Mouse (Mus musculus) spleen, adult 12 weeks (tissue): ENCODE measurements at regions not wholly inside any gene's neighbourhood (a gene's known extent, or its start where the extent isn't known, plus 50 kb on each side); places are given as distances from the start of the nearest gene placed in this dataset.

Source experiments
- DNase-seq: peaks from one replicate; pipeline ENCODE4 v3.0.0; 2022; ENCODE audit warnings: low spot score

GRCm38 (mm10) chr3:38131176-38131886 is 353.3 kb downstream of the Ankrd50 start:
- no peak for DNase-seq

GRCm38 (mm10) chr3:38130088-38130487 is 354.6 kb downstream of the Ankrd50 start:
- no peak for DNase-seq

GRCm38 (mm10) chr3:38129167-38129500 is 355.5 kb downstream of the Ankrd50 start:
- DNase-seq = no peak

DNA sequence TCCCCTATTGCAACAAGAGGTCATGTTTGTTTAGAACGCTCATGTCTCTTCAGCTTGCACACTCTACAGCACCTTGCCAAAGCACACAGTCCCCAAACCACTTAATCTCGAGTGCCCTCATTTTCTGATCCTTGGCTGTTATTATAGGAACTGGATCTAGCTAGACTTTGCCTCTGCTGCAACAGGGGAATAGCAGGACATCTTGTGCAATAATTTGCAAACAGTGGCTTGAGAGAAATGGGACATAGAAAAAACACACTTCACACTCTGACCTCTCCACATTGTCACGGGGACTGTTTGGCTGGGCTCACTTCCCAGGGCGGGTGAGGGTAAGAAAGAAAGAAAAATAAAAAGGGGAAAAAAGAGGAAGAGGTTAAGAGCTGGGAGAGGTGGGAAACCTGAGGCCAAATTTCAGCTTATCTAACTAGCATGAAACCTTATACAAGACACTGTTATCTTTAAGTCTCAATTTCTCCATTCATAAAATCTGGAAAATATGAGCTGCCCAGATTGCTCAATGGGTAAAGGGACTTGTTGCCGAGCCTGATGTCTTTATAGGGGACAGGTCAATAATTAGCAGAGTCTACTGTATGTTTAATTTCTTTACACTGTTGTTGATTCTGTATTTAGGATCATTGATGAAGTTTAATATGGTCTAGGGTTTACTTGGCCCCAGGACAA is 356.0 kb downstream of the Ankrd50 start:
- no peak for DNase-seq

GRCm38 (mm10) chr3:38116071-38116787 is 368.4 kb downstream of the Ankrd50 start:
- DNase-seq = no peak

GRCm38 (mm10) chr3:38112568-38112967 is 372.1 kb downstream of the Ankrd50 start:
- DNase-seq = no peak

GRCm38 (mm10) chr3:38105022-38105857 is 379.4 kb downstream of the Ankrd50 start:
- DNase-seq = no peak

DNA sequence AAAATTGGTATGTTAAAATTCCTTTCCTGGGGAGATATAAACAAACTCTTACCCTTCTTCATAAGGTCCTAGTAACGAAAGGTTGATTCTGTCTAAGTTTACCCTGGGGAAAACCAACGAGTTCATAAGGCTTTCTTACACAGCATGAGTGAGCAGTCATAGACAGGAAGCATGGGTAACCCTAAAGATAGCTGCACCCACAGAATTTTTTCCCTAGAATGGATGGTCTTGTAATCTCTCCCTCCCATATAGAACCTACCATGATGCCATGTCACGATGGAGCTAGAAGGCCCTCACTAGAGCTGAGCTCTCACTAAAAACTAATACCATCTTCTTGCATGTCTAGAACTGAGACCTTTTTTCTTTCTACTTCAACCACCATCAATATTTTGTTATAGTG is 380.1 kb upstream of the Gm5148 start:
- DNase-seq = no peak

GRCm38 (mm10) chr3:38102985-38103384 is 378.7 kb upstream of the Gm5148 start:
- DNase-seq = no peak

DNA sequence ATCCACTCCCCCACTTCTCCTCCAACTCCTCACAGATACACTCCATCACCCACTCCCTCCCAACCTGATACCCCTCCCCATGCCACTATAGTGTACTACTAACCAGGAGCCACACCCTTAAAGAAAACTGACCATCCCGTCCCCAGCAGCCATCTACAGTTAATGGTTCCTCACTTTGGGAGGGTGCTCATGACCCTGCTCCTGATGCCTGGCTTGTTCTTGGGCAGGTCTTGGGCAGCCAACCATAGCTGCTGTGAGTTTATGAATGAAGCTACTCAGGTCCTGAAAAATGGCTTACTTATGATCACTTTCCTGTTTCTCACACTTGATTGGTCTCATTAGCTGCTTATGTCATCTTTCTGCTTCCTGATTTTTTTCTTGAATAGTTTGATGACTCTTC is 377.9 kb upstream of the Gm5148 start:
- no peak for DNase-seq

- no peak for DNase-seq
Measured at GRCm38 (mm10) chr3:38094370-38094979, 370.2 kb upstream of the Gm5148 start.

GRCm38 (mm10) chr3:38084548-38084947 is 360.3 kb upstream of the Gm5148 start:
- DNase-seq = no peak

DNA sequence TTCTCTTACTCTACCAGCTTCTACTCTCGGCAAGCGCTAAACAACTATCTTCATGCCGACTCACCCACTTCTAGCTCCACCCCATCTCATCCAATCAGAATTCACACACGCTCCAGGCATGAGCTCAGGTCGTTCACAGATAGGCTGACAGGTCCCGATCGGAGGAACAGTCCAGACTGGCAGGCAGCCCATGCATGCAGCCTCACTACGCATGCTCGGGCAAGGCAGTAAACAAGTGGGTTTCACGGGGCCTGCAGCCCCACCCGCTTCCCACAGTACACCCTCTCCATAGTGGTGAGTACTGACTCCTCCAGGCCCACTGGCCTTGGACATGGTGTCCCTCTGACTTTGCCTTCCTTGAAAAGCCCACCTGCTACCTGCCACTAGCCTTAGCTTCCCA is 358.1 kb upstream of the Gm5148 start:
- no peak for DNase-seq

GRCm38 (mm10) chr3:38076835-38077234 is 352.5 kb upstream of the Gm5148 start:
- no peak for DNase-seq

DNA sequence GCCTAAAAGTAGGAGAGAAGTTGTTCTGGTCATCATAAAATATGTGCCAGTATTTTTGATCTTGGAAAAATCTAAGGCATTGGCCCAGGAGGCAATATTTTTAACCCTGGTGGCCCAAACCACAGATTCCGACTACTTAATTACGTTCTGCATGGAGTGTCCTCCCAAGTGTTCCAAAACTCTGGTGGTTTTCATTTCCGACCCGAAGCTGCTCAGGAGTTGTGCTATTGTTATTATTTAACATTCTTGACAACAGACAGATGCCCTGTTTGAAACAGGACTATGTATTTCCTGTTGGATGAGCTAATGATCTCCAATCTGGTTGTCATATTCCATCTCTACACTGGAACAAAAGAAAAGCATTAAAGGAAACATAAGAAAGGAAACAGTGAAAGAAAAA is 349.7 kb upstream of the Gm5148 start:
- no peak for DNase-seq

GRCm38 (mm10) chr3:38055627-38056026 is 331.3 kb upstream of the Gm5148 start:
- no peak for DNase-seq

DNA sequence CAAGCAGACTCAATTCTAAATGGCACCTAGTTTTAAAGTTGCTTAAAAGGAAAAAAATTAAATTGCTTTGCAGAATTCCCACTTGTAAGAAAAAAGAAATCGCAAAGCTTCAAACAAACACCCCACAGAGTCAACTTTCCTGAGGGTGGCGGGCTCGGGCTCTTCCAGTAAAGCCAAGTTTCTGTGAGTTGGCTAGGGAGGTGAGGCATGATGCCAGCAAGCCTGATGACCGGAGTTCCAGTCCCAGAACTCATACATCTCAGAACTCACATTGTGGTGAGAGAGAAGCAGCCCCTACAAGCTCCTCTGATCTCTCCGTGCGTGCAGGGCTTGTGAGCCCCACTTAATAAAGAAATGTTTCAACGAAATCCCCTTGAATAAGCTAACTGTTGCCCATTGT is 328.7 kb upstream of the Gm5148 start:
- DNase-seq = no peak

DNA sequence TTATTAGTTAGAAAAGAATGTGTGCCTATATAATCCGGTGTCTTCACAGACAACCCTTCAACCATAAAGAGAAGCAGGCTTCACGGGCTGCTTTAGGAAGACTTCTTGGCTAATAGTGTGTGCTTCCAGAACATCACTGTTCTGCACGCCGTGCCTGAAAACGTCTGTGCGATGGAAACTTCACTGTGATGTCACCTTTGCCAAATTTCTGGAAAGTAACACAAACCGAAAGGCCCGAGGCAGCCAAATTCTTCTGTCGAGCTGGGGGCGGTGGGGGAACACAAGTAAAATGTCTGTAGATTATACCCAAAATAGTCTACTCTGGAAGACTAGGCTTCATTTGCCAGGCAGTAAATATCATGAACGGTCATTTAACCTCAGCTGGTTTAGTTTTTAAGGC is 327.5 kb upstream of the Gm5148 start:
- no peak for DNase-seq

GRCm38 (mm10) chr3:38050856-38051255 is 326.6 kb upstream of the Gm5148 start:
- no peak for DNase-seq

GRCm38 (mm10) chr3:38050366-38050765 is 326.1 kb upstream of the Gm5148 start:
- DNase-seq = no peak

DNA sequence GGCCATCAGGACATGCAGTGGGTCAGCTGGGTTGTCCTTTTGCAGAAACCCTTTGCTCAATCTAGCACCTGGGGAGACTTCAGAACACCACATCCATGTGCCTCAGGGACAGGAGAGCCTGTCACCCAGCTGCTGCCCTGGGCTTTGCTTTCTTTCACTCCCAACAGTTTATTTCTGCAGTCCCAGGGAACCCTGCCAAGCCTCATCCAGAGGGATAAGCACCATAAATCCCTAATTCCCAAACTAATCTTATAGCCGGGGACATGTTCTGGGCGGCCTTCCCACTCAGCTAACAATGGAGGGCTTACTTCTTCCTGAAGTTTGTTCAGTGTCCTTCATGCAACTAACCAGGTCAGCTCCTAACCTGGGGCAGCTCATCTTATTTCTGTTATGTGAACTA is 325.0 kb upstream of the Gm5148 start:
- no peak for DNase-seq

DNA sequence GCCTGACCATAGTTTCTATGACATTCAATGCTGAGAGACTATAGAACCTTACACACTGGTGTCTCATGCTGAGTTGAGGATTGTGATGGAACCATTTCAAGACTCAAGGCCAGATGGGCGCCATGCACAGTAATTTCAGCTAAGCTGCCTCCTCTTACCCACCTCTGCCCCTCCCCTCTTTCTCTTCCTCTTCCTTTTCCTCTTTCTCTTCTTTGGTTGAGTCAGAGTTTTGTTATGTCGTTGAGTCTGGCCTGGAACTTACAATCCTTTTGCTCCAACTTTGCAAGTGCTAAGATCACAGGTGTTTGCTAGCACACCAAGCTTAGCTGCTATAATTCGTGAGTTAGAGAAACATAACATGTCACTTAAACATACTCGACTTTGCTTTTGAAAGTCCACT is 323.2 kb upstream of the Gm5148 start:
- DNase-seq = no peak
